Mouse (Mus musculus): ENCODE results near the gene Zdhhc24.

- no peak for TF ChIP-seq CTCF (IDR thresholded peaks at IDR 0.05; ENCODE audit: low read depth)
- TF ChIP-seq EP300 (IDR thresholded peaks at IDR 0.05; ENCODE audit: low read depth), result no peak
Observed at GRCm38 (mm10) chr19:4899888-4900287, 21.4 kb downstream of the Zdhhc24 start.

Data from liver, embryonic 14.5 days (tissue).